Mouse (Mus musculus) G1E (cell line): ENCODE measurements around the gene Fam50b. TPM values are rescaled to one million over a fixed set of nuclear protein-coding genes. Genes with fewer than 3 reads are reported as not detected.

Experiments
- ATAC-seq: 2 replicates; pipeline ENCODE4 v1.8.0; 2016; ENCODE audit warnings: mild to moderate bottlenecking; ENCODE audit not compliant: insufficient number of reproducible peaks, poor library complexity, low FRiP score, severe bottlenecking; ENCODE audit errors: extremely low read depth
- DNase-seq: peaks from one replicate; pipeline ENCODE4 v3.0.0; 2012; ENCODE audit warnings: low spot score
- H3K27me3 ChIP-seq: 2 replicates; pipeline ENCODE4 v1.6.1; 2012; ENCODE audit warnings: mild to moderate bottlenecking, low read length, inconsistent platforms; ENCODE audit not compliant: insufficient read depth
- H3K36me3 ChIP-seq: replicated peaks from 2 replicates; pipeline ENCODE3; 2012; ENCODE audit warnings: mild to moderate bottlenecking, inconsistent platforms
- H3K4me1 ChIP-seq: 2 replicates; pipeline ENCODE4 v1.6.1; 2012; ENCODE audit warnings: low read depth, low read length, inconsistent platforms, mixed read lengths; ENCODE audit not compliant: insufficient read depth
- H3K4me3 ChIP-seq: 2 replicates; pipeline ENCODE4 v1.5.1; 2012; ENCODE audit warnings: low read depth, mild to moderate bottlenecking, inconsistent platforms, low read length, moderate library complexity, mixed read lengths
- H3K9me3 ChIP-seq: replicated peaks from 2 replicates; pipeline ENCODE4 v1.6.1; 2012; ENCODE audit warnings: inconsistent platforms
- CTCF ChIP-seq: IDR thresholded peaks from 2 replicates; pipeline ENCODE4 v1.5.1; 2012; ENCODE audit warnings: low read depth, low read length, inconsistent platforms, mixed read lengths
- GATA1 ChIP-seq: IDR thresholded peaks from 2 replicates; pipeline ENCODE4 v1.6.1; 2012; ENCODE audit warnings: borderline replicate concordance, low read length, inconsistent platforms, mixed read lengths
- GATA2 ChIP-seq: IDR thresholded peaks from 2 replicates; pipeline ENCODE4 v1.6.1; 2012; ENCODE audit warnings: low read depth, low read length, inconsistent platforms, borderline replicate concordance
- POLR2AphosphoS5 ChIP-seq: IDR thresholded peaks from 2 replicates; pipeline ENCODE4 v1.6.1; 2012; ENCODE audit warnings: low read depth, low read length, inconsistent platforms; ENCODE audit not compliant: insufficient replicate concordance
- TAL1 ChIP-seq: conservative IDR thresholded peaks from 2 replicates; pipeline ENCODE4 v1.6.1; 2012; ENCODE audit warnings: low read depth, low read length, inconsistent platforms, mixed read lengths
- polyA plus RNA-seq: library from polyadenylated mRNA; stranded (reverse); fragments of >175 nt; gene quantifications from 2 replicates; pipeline ENCODE4 v1.2.3, GENCODE M21; 2012
- total RNA-seq, 2 experiments: library from RNA; stranded (forward) in 1 of 2; stranded (reverse) in 1 of 2; fragments of 200-1000 nt in 1 of 2; fragments of >200 nt in 1 of 2; fragmentation: Nextera tagmentation in 1 of 2; gene quantifications; 2 replicates each; pipeline ENCODE4 v1.2.3; 2014 to 2017

The Fam50b gene
- total and polyA plus RNA-seq, 3 experiments = not detected

DNA sequence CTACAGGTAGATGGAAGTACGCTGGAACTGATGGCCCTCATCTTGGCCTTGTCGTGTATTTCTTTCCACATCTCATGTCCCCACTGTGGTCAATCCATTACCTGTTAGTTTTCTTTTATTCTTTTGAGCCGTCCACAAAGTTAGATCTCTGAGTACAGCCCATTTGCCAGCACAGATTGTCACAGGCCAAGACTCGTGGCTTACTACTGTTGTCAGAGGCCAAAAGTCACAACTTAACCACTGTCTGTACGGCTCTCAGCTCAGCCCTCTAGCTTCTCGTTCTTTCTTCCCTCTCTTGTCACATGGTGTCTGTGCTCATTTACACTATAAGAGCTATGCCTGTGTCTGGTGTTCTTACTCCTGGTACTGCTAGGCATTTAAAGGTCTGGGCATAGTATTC lies 3.1 kb upstream of the Fam50b start:
- ATAC-seq (no peak), DNase-seq (no peak)
- Histone ChIP-seq H3K27me3 (no peaks in the 10 kb centered on the region), H3K36me3 (no peaks in the 10 kb centered on the region), H3K4me3 (no peak overlapping the region), H3K9me3 (no peaks in the 10 kb centered on the region), H3K4me1 (no peaks in the 10 kb centered on the region)
- TF ChIP-seq CTCF = no peak
- TF ChIP-seq GATA1 = no peak
- no peak for TF ChIP-seq POLR2AphosphoS5
- TF ChIP-seq GATA2 = no peak
- TF ChIP-seq TAL1 = no peak

DNA sequence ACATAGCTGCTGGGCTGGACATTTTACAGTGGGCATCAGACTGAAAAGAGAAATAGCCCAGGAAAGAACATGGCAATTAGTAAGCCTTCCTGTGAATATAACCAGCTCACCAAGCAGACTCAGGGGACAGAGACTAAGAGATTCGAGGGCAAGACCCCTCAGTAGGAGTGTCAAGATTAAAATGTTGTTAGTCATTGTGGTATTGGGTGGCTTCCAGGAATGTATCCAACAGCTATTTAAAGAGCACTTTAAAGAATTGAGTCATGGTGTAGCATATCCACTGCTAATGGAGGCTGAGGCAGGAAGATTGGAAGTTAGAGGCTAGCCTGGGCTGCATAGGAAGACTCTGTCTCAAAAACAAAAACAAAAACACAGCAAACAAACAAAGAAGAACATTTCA lies 870 bp upstream of the Fam50b start:
- Histone ChIP-seq H3K36me3 (no peaks in the 10 kb centered on the region), H3K27me3 (peaks cover 4% of the 10 kb centered on the region), H3K9me3 (no peaks in the 10 kb centered on the region), H3K4me3 (no peak overlapping the region), H3K4me1 (no peaks in the 10 kb centered on the region)
- TF ChIP-seq TAL1 = no peak
- no peak for TF ChIP-seq GATA2
- no peak for TF ChIP-seq POLR2AphosphoS5
- TF ChIP-seq GATA1 = no peak
- TF ChIP-seq CTCF = no peak
- no peak for DNase-seq
- ATAC-seq = no peak

GRCm38 (mm10) chr13:34737968-34738698 lies 3.5 kb downstream of the Fam50b start:
- Histone ChIP-seq H3K9me3 (0 out of 2 replicates have a peak, but pooled peaks cover 1% of the 10 kb centered on the region), H3K4me3 (no peak overlapping the region), H3K4me1 (no peaks in the 10 kb centered on the region), H3K36me3 (no peaks in the 10 kb centered on the region), H3K27me3 (peaks cover 4% of the 10 kb centered on the region)
- ATAC-seq (no peak), DNase-seq (no peak)
- no peak for TF ChIP-seq GATA2
- TF ChIP-seq TAL1 = no peak
- no peak for TF ChIP-seq GATA1
- TF ChIP-seq POLR2AphosphoS5 = no peak
- no peak for TF ChIP-seq CTCF

GRCm38 (mm10) chr13:34738699-34738973 lies 4.0 kb downstream of the Fam50b start:
- H3K9me3 ChIP-seq = 0 out of 2 replicates have a peak, but pooled peaks cover 1% of the 10 kb centered on the region
- TF ChIP-seq GATA1 = no peak
- DNase-seq = no peak
- no peaks in the 10 kb centered on the region for H3K36me3 ChIP-seq
- peaks cover 4% of the 10 kb centered on the region for H3K27me3 ChIP-seq
- no peak overlapping the region for H3K4me3 ChIP-seq
- no peaks in the 10 kb centered on the region for H3K4me1 ChIP-seq
- ATAC-seq = no peak

DNA sequence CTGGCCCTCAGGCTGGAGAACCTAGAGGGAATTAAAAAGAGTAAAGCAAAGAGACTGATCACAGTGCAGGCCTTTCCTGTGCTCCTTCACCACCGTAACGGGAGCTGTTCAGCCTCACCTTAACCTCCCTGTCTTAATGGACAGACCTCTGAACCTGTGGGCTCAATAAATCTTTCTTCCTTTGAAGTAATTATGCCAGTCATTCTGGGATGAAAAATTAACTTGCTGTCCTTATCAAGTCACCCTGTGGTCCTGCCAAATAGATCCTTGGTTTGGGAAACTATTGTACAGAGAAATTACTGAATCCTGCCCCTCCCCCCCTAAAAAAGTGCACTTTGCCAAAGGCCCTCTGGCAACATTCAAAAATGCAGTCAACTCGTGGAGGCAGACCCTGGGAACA lies 4.4 kb downstream of the Fam50b start:
- Histone ChIP-seq H3K9me3 (0 out of 2 replicates have a peak, but pooled peaks cover 1% of the 10 kb centered on the region), H3K4me3 (no peak overlapping the region), H3K4me1 (no peaks in the 10 kb centered on the region), H3K36me3 (no peaks in the 10 kb centered on the region), H3K27me3 (peaks cover 4% of the 10 kb centered on the region)
- TF ChIP-seq TAL1 (no peak), CTCF (no peak)
- no peak for DNase-seq
- ATAC-seq = no peak

DNA sequence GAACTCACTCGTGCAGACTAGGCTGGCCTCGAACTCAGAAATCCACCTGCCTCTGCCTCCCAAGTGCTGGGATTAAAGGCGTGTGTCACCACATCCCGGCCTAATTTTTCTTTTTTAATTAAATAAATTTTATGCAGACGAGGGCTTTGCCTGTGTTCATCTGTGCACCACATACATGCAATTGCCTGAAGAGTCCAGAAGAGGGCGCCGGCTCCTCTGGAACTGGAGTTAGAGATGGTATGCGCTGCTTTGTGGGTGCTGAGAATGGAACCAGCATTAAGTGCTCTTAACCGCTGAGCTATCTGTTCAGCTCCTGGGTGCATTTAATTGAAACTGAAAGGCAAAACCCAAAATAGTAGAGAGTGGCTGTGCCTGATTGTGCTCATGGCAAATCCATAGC lies 6.6 kb downstream of the Fam50b start:
- Histone ChIP-seq H3K4me3 (no peak overlapping the region), H3K4me1 (no peaks in the 10 kb centered on the region), H3K27me3 (peaks cover 4% of the 10 kb centered on the region), H3K36me3 (no peaks in the 10 kb centered on the region), H3K9me3 (0 out of 2 replicates have a peak, but pooled peaks cover 1% of the 10 kb centered on the region)
- ATAC-seq (no peak), DNase-seq (no peak)
- TF ChIP-seq TAL1 (no peak), POLR2AphosphoS5 (no peak), GATA2 (no peak), CTCF (peak; percentile 30; the same call in 1 of the 2 replicates), GATA1 (no peak)
